ENCODE assay signal across 13 mouse cellular contexts in the genomic region with DNA sequence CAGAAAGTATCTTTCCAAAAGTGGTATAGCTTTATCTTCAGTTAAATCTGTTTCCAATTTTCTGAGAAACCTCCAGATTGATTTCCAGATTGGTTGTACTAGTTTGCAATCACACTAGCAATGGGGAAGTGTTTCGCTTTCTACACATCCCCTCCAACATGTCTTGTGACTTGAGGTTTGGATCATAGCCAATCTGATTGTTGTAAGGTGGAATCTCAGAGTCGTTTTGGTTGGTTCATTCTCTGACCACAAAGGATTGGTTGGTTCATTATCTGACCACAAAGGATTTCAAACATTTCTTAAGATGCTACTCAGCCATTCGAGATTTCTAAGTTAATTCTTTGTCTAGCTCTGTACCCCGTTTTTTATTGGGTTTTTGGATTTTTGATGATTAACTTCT.
"Had no signal": no experiment of that assay in that cellular context is flagged by ENCODE, and none has a peak within 500 bp of the region (broad histone marks: within the 10 kb centered on the region; RNA-seq: fewer than 3 reads in every experiment).

No protein-coding gene starts in this region.

- H3K9ac ChIP-seq: lung, embryonic 14.5 days; midbrain, embryonic 12.5 days; neural tube, embryonic 12.5 days had no signal

- H3K4me1 ChIP-seq: midbrain, embryonic 10.5 days; midbrain, embryonic 12.5 days; neural tube, embryonic 12.5 days had no signal

- DNase-seq: lung, adult 18-20 months; lung, embryonic 14.5 days; lung, postnatal 10 days; lung, postnatal 4 days; midbrain, embryonic 14.5 days; right cerebral cortex, postnatal 14 days; thymus, adult 18-20 months; thymus, postnatal 14 days; thymus, postnatal 36 days had no signal

- H3K4me2 ChIP-seq: lung, embryonic 14.5 days; midbrain, embryonic 12.5 days; neural tube, embryonic 12.5 days had no signal

- H3K4me3 ChIP-seq: midbrain, embryonic 10.5 days; midbrain, embryonic 12.5 days; neural tube, embryonic 12.5 days had no signal

- H3K27me3 ChIP-seq: midbrain, embryonic 12.5 days; neural tube, embryonic 12.5 days had no signal

- ATAC-seq: midbrain, embryonic 16.5 days had no signal

- H3K9me3 ChIP-seq: midbrain, embryonic 10.5 days; midbrain, embryonic 12.5 days; neural tube, embryonic 12.5 days had no signal

- H3K36me3 ChIP-seq: midbrain, embryonic 10.5 days; midbrain, embryonic 12.5 days; neural tube, embryonic 12.5 days had no signal

- H3K27ac ChIP-seq: midbrain, embryonic 10.5 days; midbrain, embryonic 12.5 days; neural tube, embryonic 12.5 days had no signal
